Mouse (Mus musculus) v-Abl transformed pro-B cells (cell line): ENCODE results near the gene 2610528A11Rik.

ENCODE experiments used
- in situ Hi-C, 2 experiments: fragments of 400-800 bp; cut with MboI; formaldehyde crosslinking; loops; one replicate each; pipeline ENCODE4 v1.15.1; 2025; ENCODE audit not compliant: unreplicated experiment in 2 of 2

2610528A11Rik gene

DNA sequence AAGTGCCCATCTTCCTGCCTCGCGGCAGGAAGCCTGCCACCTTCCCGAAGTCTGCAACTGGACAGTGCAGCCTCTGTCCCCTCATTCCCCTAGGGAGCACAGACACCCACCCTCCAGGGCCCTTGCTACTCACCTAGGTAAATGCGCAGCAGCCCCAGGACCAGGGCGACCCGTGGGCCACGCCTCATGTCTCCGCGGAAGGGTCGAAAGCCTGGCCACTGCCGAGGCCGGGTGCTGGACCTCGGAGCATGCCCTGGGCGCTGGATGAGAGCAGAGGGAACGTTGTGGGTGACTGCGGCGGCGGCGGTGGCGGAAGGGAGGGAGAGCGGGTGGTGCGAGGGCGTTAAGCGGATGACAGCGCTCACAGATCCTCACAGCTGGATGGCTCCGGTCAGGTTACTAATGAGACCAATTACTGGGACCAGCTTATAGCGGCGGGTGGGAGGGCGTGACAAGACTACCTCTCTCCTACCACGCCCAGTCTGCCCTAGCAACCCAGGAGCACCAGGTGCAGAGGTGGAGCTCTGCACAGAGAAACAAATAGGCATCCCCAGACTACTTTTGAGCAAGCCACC, 15.8 kb downstream of the 2610528A11Rik start, which contains the start of gene Cdhr1:
TSS of gene Cdhr1 (minus strand) at position 392 of the 575 bp plus-strand sequence.
- in situ Hi-C loops = no loop called here

- in situ Hi-C loops = no loop called here
These were observed 18.3 kb downstream of the 2610528A11Rik start for GRCm38 (mm10) chr14:37095556-37095955.

DNA sequence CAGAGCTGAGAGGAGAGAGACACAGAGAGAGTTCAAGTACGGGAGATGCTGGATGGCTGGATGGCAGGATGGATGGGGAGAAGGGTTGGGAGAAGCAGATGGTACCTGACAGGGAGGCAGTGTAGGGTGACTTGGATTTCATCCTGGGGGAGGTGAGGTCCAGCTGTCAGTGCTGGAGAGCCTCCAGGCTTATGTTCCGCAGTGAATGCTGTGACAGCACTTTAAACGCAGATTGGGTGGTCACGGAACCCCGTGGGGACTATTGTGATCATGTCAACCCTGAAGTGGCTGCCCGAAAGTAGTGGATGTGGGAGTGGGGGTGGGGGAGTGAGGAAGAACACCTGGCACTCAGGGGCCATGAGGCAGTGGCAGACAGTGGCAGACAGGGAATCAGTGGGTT, 19.4 kb downstream of the 2610528A11Rik start:
- in situ Hi-C loops = no loop called here

GRCm38 (mm10) chr14:37083755-37084154, 30.1 kb downstream of the 2610528A11Rik start:
- in situ Hi-C loops = no loop called here

DNA sequence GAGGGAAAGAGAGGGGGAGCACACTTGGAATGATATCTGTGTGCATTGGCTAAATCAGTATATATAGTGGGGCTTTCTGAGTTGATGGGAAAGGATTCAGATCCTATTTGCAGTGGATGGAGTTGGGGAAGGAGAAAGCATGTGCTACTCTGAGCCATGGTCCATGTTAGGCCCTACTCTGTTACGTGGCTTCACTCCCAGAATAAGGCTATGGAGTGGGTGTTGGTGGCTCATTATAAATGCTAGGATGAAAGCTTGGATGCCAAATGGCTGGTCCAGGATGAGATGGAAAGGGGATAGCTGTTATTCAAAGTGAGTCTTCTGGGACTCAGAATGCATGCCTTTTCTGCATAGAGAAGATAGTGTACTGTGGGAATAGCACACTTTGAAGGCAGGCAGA, 33.1 kb downstream of the 2610528A11Rik start:
- in situ Hi-C loops = no loop called here

DNA sequence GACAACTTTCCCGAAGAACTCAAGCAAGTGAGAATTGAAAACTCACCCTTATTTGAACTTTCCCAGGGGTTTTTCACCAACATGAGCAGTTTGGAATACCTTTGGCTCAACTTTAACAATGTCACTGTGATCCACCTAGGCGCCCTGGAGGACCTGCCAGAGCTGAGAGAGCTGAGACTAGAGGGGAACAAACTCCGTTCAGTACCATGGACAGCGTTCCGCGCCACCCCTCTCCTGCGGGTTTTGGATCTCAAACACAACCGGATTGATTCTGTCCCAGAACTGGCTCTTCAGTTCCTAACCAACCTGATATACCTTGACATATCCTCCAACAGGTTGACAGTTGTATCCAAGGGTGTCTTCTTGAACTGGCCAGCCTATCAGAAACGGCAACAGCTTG, 45.3 kb downstream of the 2610528A11Rik start:
- in situ Hi-C loops = no loop called here

DNA sequence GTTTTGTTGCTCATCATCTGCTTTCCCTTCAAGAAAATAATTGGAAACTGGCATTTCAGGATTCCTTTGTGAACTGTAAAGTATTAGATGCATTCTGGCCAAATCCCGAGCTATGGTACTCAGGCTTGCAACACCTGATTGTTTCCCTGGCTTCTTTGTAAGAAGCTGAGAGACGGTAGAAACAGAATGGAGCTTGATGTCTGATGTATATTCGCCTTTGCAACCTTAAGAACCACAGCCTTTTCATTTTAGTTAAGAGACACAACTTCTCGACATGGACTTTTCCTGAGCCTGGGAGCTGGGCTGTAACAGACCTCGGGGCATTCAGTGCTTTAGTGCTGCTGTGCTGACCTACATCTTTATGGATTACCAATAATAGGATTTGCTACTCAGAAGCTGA, 46.2 kb downstream of the 2610528A11Rik start, which contains the start of gene Lrit2:
TSS of gene Lrit2 (plus strand) at position 301 of the 400 bp plus-strand sequence.
- in situ Hi-C loops = no loop called here

- in situ Hi-C loops = no loop called here
These were observed 47.2 kb downstream of the 2610528A11Rik start for GRCm38 (mm10) chr14:37066636-37067035.

- in situ Hi-C loops = no loop called here
These were observed 49.0 kb downstream of the 2610528A11Rik start for GRCm38 (mm10) chr14:37064849-37065248.
